Mouse (Mus musculus): ENCODE data around the gene Phrf1.

DNA sequence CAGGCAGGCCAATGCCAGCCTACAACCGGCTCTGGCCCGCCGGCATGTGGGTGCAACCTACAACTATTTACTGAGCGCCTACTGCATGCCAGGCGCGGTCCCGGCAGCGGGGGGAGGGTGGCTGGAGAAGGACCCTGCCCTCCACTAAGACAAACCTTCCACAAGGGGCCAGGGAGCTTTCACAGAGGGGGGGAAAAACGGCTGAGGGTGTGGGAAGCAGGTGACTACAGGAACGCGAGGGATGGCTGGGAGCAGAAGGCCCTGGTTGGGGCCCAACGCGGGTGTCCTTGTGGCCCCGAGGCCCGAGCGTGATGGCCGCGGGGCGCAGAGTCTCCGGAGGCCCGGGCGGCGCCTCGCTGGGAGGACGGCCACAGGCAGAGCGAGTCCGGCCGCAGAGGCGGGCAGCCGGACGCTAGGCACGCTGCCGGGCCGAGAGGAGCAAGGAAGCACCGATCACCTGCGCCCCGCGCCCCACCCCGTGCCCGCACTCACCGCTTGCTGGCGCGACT, 35.2 kb upstream of the Phrf1 start:
- TF ChIP-seq MAFK (IDR thresholded peaks at IDR 0.05; ENCODE audit: borderline replicate concordance, low read depth, low read length) (no peak), POLR2A (IDR thresholded peaks at IDR 0.05; ENCODE audit: control insufficient read depth in 1 of 2, insufficient read depth in 1 of 2, low read depth in 1 of 2, low read length in 2 of 2, poor library complexity in 1 of 2) (no peak), E2F4 (IDR thresholded peaks at IDR 0.05; ENCODE audit: borderline replicate concordance, low read depth, low read length) (no peak), ZKSCAN1 (IDR thresholded peaks at IDR 0.05; ENCODE audit: low read depth, low read length) (no peak), RAD21 (IDR thresholded peaks at IDR 0.05; ENCODE audit: low read depth, low read length) (no peak), SIN3A (IDR thresholded peaks at IDR 0.05; ENCODE audit: low read length) (peak; percentile 38; the same call in 1 of the 2 replicates), EP300 (IDR thresholded peaks at IDR 0.05; ENCODE audit: low read depth in 1 of 2, low read length in 2 of 2) (no peak), MYC (IDR thresholded peaks at IDR 0.05; ENCODE audit: low read depth, low read length) (no peak), CTCF (IDR thresholded peaks at IDR 0.05 in 2 of 3, conservative IDR thresholded peaks at IDR 0.05 in 1 of 3; ENCODE audit: control insufficient read depth in 1 of 3, insufficient read depth in 1 of 3, low read depth in 2 of 3, low read length in 3 of 3, poor library complexity in 1 of 3, severe bottlenecking in 1 of 3) (no peak), SMC3 (IDR thresholded peaks at IDR 0.05; ENCODE audit: low read depth, low read length) (no peak), USF1 (IDR thresholded peaks at IDR 0.05; ENCODE audit: low read depth, low read length) (no peak), HCFC1 (IDR thresholded peaks at IDR 0.05; ENCODE audit: low read depth, low read length) (no peak), JUND (IDR thresholded peaks at IDR 0.05; ENCODE audit: low read depth, low read length) (no peak)

Data from MEL (cell line).